Mouse (Mus musculus) embryonic facial prominence, embryonic 14.5 days (tissue): Measurements from ENCODE around the gene Mrpl48. TPM values are rescaled to one million over a fixed set of nuclear protein-coding genes. Genes with fewer than 3 reads are reported as not detected.

Source experiments
- ATAC-seq: fragments of 200-750 bp; cut with Nextera tagmentation; 2 replicates; pipeline ENCODE4 v1.8.0; 2017; ENCODE audit warnings: low read depth, moderate number of reproducible peaks, moderate TSS enrichment
- DNase-seq: peaks from one replicate; pipeline ENCODE4 v3.0.0-alpha.2; 2015; ENCODE audit warnings: low spot score
- H3K27ac ChIP-seq: fragments of 300-500 bp; sonication (generic); replicated peaks from 2 replicates; pipeline ENCODE4 v1.5.1; 2014; ENCODE audit warnings: low read depth, mild to moderate bottlenecking, low read length, moderate library complexity
- H3K27me3 ChIP-seq: fragments of 300-500 bp; sonication (generic); replicated peaks from 2 replicates; pipeline ENCODE4 v1.6.1; 2014; ENCODE audit warnings: low read length; ENCODE audit not compliant: control insufficient read depth, insufficient read depth
- H3K36me3 ChIP-seq: fragments of 300-500 bp; sonication (generic); 2 replicates; pipeline ENCODE4 v1.6.1; 2014; ENCODE audit warnings: low read length, mixed read lengths; ENCODE audit not compliant: control insufficient read depth, insufficient read depth
- H3K4me1 ChIP-seq: fragments of 300-500 bp; sonication (generic); 2 replicates; pipeline ENCODE4 v1.6.1; 2014; ENCODE audit warnings: antibody characterized with exemption, low read length; ENCODE audit not compliant: control insufficient read depth, insufficient read depth
- H3K4me2 ChIP-seq: fragments of 300-500 bp; sonication (generic); 2 replicates; pipeline ENCODE4 v1.6.1; 2014; ENCODE audit warnings: low read depth, mild to moderate bottlenecking, low read length, moderate library complexity, mixed read lengths
- H3K4me3 ChIP-seq: fragments of 300-500 bp; sonication (generic); 2 replicates; pipeline ENCODE4 v1.5.1; 2014; ENCODE audit warnings: low read depth, mild to moderate bottlenecking, low read length
- H3K9ac ChIP-seq: fragments of 300-500 bp; sonication (generic); 2 replicates; pipeline ENCODE4 v1.6.1; 2014; ENCODE audit warnings: low read depth, mild to moderate bottlenecking, low read length, moderate library complexity, mixed read lengths
- H3K9me3 ChIP-seq: fragments of 300-500 bp; sonication (generic); 2 replicates; pipeline ENCODE4 v1.6.1; 2016; ENCODE audit warnings: low read length; ENCODE audit not compliant: control insufficient read depth
- WGBS: fragments of 180-500 bp; shearing (Covaris S2); extraction: QIAGEN DNeasy Blood & Tissue Kit; methylation state at CpG from one replicate; pipeline ENCODE4 v1.1.7; 2014; 5-methylcytosine and 5-hydroxymethylcytosine counted together
- polyA plus RNA-seq: library from polyadenylated mRNA; unstranded; fragments of >200 nt; fragmentation: Nextera tagmentation; extraction: Ambion mirVana; gene quantifications from 2 replicates; pipeline ENCODE4 v1.2.1, GENCODE M21; 2014

The Mrpl48 gene
- polyA plus RNA-seq, 1 experiment from 2014 or later = 84.5 TPM

- 41% methylated on average over 2 of the region's 2 CpGs for WGBS
- H3K36me3 ChIP-seq = peaks cover 15% of the 10 kb centered on the region; the same call in 1 of the 2 replicates
- H3K4me2 ChIP-seq = no peak overlapping the region
- DNase-seq (no peak), ATAC-seq (no peak)
- H3K27me3 ChIP-seq = no peaks in the 10 kb centered on the region
- no peaks in the 10 kb centered on the region for H3K4me1 ChIP-seq
- H3K4me3 ChIP-seq = no peak overlapping the region
- H3K9ac ChIP-seq = no peak overlapping the region
- no peaks in the 10 kb centered on the region for H3K9me3 ChIP-seq
- no peak overlapping the region for H3K27ac ChIP-seq
Observed at GRCm38 (mm10) chr7:100501844-100502373, 106.2 kb downstream of the Mrpl48 start.

GRCm38 (mm10) chr7:100501027-100501843 is 106.9 kb downstream of the Mrpl48 start:
- peak; percentile 13; the same call in 1 of the 2 replicates for ATAC-seq
- 58% methylated on average over 6 of the region's 6 CpGs for WGBS
- Histone ChIP-seq H3K9me3 (no peaks in the 10 kb centered on the region), H3K27ac (no peak overlapping the region), H3K4me1 (0 out of 2 replicates have a peak, but pooled peaks cover 2% of the 10 kb centered on the region), H3K4me2 (no peak overlapping the region), H3K4me3 (no peak overlapping the region), H3K27me3 (no peaks in the 10 kb centered on the region), H3K9ac (0 out of 2 replicates have a peak overlapping the region, but pooled peaks have one; percentile 2), H3K36me3 (peaks cover 15% of the 10 kb centered on the region; the same call in 1 of the 2 replicates)
- no peak for DNase-seq

- H3K36me3 ChIP-seq = peaks cover 15% of the 10 kb centered on the region; the same call in 1 of the 2 replicates
- no peak overlapping the region for H3K4me3 ChIP-seq
- WGBS = 60% methylated on average over 16 of the region's 16 CpGs
- no peak overlapping the region for H3K27ac ChIP-seq
- H3K4me1 ChIP-seq = peaks cover 10% of the 10 kb centered on the region
- H3K9ac ChIP-seq = 0 out of 2 replicates have a peak overlapping the region, but pooled peaks have one; percentile 2
- H3K4me2 ChIP-seq = no peak overlapping the region
- DNase-seq = no peak
- ATAC-seq = no peak
- no peaks in the 10 kb centered on the region for H3K9me3 ChIP-seq
- H3K27me3 ChIP-seq = no peaks in the 10 kb centered on the region
Observed at GRCm38 (mm10) chr7:100500276-100500977, 107.7 kb downstream of the Mrpl48 start.

GRCm38 (mm10) chr7:100499465-100499864 is 108.6 kb downstream of the Mrpl48 start:
- no peak overlapping the region for H3K4me2 ChIP-seq
- H3K9me3 ChIP-seq = no peaks in the 10 kb centered on the region
- peaks cover 19% of the 10 kb centered on the region for H3K4me1 ChIP-seq
- DNase-seq (no peak), ATAC-seq (no peak)
- no peaks in the 10 kb centered on the region for H3K27me3 ChIP-seq
- peaks cover 15% of the 10 kb centered on the region; the same call in 1 of the 2 replicates for H3K36me3 ChIP-seq
- H3K4me3 ChIP-seq = no peak overlapping the region
- no peak overlapping the region for H3K9ac ChIP-seq
- H3K27ac ChIP-seq = no peak overlapping the region

- no peak for DNase-seq
- no peak overlapping the region for H3K9ac ChIP-seq
- H3K27me3 ChIP-seq = no peaks in the 10 kb centered on the region
- ATAC-seq = no peak
- peaks cover 15% of the 10 kb centered on the region; the same call in 1 of the 2 replicates for H3K36me3 ChIP-seq
- no peak overlapping the region for H3K4me2 ChIP-seq
- peaks cover 26% of the 10 kb centered on the region for H3K4me1 ChIP-seq
- H3K27ac ChIP-seq = no peak overlapping the region
- H3K9me3 ChIP-seq = no peaks in the 10 kb centered on the region
- 92% methylated on average over 13 of the region's 13 CpGs for WGBS
- H3K4me3 ChIP-seq = no peak overlapping the region
Observed at GRCm38 (mm10) chr7:100497982-100498381, 110.1 kb downstream of the Mrpl48 start.

GRCm38 (mm10) chr7:100497402-100497801 is 110.7 kb downstream of the Mrpl48 start:
- WGBS = 76% methylated on average over 4 of the region's 4 CpGs
- Histone ChIP-seq H3K9me3 (no peaks in the 10 kb centered on the region), H3K27me3 (no peaks in the 10 kb centered on the region), H3K27ac (no peak overlapping the region), H3K4me3 (no peak overlapping the region), H3K4me1 (peaks cover 32% of the 10 kb centered on the region), H3K4me2 (no peak overlapping the region), H3K9ac (no peak overlapping the region), H3K36me3 (peaks cover 15% of the 10 kb centered on the region; the same call in 1 of the 2 replicates)
- ATAC-seq = no peak
- DNase-seq = no peak

GRCm38 (mm10) chr7:100496791-100497190 is 111.3 kb downstream of the Mrpl48 start:
- H3K4me2 ChIP-seq = no peak overlapping the region

GRCm38 (mm10) chr7:100496371-100496770 is 111.7 kb downstream of the Mrpl48 start:
- H3K27me3 ChIP-seq = no peaks in the 10 kb centered on the region
- no peak for DNase-seq
- H3K9me3 ChIP-seq = no peaks in the 10 kb centered on the region
- no peak overlapping the region for H3K9ac ChIP-seq
- no peak for ATAC-seq
- WGBS = 67% methylated on average over 6 of the region's 6 CpGs
- peak overlapping the region; percentile 91; the same call in 1 of the 2 replicates for H3K4me2 ChIP-seq
- H3K27ac ChIP-seq = peak overlapping the region; percentile 12; the same call in 1 of the 2 replicates
- H3K4me1 ChIP-seq = peaks cover 32% of the 10 kb centered on the region
- H3K4me3 ChIP-seq = no peak overlapping the region
- peaks cover 15% of the 10 kb centered on the region; the same call in 1 of the 2 replicates for H3K36me3 ChIP-seq

More at GRCm38 (mm10) chr7:100496791-100497190, 111.3 kb downstream of the Mrpl48 start:
- H3K4me3 ChIP-seq = no peak overlapping the region
- H3K4me1 ChIP-seq = peaks cover 32% of the 10 kb centered on the region
- H3K27ac ChIP-seq = no peak overlapping the region
- no peaks in the 10 kb centered on the region for H3K9me3 ChIP-seq
- H3K27me3 ChIP-seq = no peaks in the 10 kb centered on the region
- WGBS = 98% methylated on average over 9 of the region's 9 CpGs
- no peak for DNase-seq
- H3K36me3 ChIP-seq = peaks cover 15% of the 10 kb centered on the region; the same call in 1 of the 2 replicates
- no peak overlapping the region for H3K9ac ChIP-seq
- no peak for ATAC-seq
